Mouse (Mus musculus) liver, postnatal 0 days (tissue): Measurements from ENCODE around the gene Pias3. TPM values are rescaled to one million over a fixed set of nuclear protein-coding genes. Genes with fewer than 3 reads are reported as not detected.
"Not testable (repeated sequence)": the region's sequence is repeated elsewhere in the genome, so short reads cannot be mapped to it uniquely, and the experiment has no call there.

Experiments used
- ATAC-seq: fragments of 200-750 bp; cut with Nextera tagmentation; 2 replicates; pipeline ENCODE4 v1.8.0; 2017; ENCODE audit warnings: mild to moderate bottlenecking, moderate library complexity
- DNase-seq: peaks from one replicate; pipeline ENCODE4 v3.0.0-alpha.2; 2016
- H3K27ac ChIP-seq: fragments of 300-500 bp; sonication (generic); 2 replicates; pipeline ENCODE4 v1.5.1; 2014; ENCODE audit warnings: antibody characterized with exemption, moderate library complexity, mild to moderate bottlenecking, low read depth
- H3K27me3 ChIP-seq: fragments of 300-500 bp; sonication (generic); 2 replicates; pipeline ENCODE4 v1.6.1; 2014; ENCODE audit warnings: low read length, control low read depth, mixed read lengths; ENCODE audit not compliant: insufficient read depth
- H3K36me3 ChIP-seq: fragments of 300-500 bp; sonication (generic); replicated peaks from 2 replicates; pipeline ENCODE4 v1.6.1; 2014; ENCODE audit warnings: mild to moderate bottlenecking, control low read depth, low read length, moderate library complexity, mixed read lengths; ENCODE audit not compliant: insufficient read depth
- H3K4me1 ChIP-seq: fragments of 300-500 bp; sonication (generic); 2 replicates; pipeline ENCODE4 v1.6.1; 2014; ENCODE audit warnings: antibody characterized with exemption, mild to moderate bottlenecking, control low read depth; ENCODE audit not compliant: insufficient read depth
- H3K4me2 ChIP-seq: fragments of 300-500 bp; sonication (generic); 2 replicates; pipeline ENCODE4 v1.6.1; 2014; ENCODE audit warnings: low read depth, mild to moderate bottlenecking, low read length, moderate library complexity, mixed read lengths
- H3K4me3 ChIP-seq: fragments of 300-500 bp; sonication (generic); 2 replicates; pipeline ENCODE4 v1.5.1; 2014; ENCODE audit warnings: low read depth, low read length
- H3K9ac ChIP-seq: fragments of 300-500 bp; sonication (generic); replicated peaks from 2 replicates; pipeline ENCODE4 v1.6.1; 2014; ENCODE audit warnings: mild to moderate bottlenecking, moderate library complexity
- H3K9me3 ChIP-seq: fragments of 300-500 bp; sonication (generic); 2 replicates; pipeline ENCODE4 v1.6.1; 2016; ENCODE audit warnings: mild to moderate bottlenecking, control low read depth, low read length, mixed read lengths
- CTCF ChIP-seq: sonication (generic); IDR thresholded peaks from 2 replicates; pipeline ENCODE4 v1.5.1; 2016; ENCODE audit warnings: antibody characterized with exemption, low read depth
- EP300 ChIP-seq: IDR thresholded peaks from 2 replicates; pipeline ENCODE4 v1.6.1; 2016; ENCODE audit warnings: antibody characterized with exemption, low read depth, mild to moderate bottlenecking
- WGBS: fragments of 180-500 bp; shearing (Covaris S2); extraction: QIAGEN DNeasy Blood & Tissue Kit; methylation state at CpG from one replicate; pipeline ENCODE4 v1.1.7; 2014; ENCODE audit not compliant: insufficient replicate concordance; 5-methylcytosine and 5-hydroxymethylcytosine counted together
- polyA plus RNA-seq: library from polyadenylated mRNA; unstranded; fragments of >200 nt; fragmentation: Nextera tagmentation; extraction: Ambion mirVana; gene quantifications from 2 replicates; pipeline ENCODE4 v1.2.1, GENCODE M21; 2015

Pias3 gene
- polyA plus RNA-seq: 4.6 and 5.2 TPM in 2 replicates

DNA sequence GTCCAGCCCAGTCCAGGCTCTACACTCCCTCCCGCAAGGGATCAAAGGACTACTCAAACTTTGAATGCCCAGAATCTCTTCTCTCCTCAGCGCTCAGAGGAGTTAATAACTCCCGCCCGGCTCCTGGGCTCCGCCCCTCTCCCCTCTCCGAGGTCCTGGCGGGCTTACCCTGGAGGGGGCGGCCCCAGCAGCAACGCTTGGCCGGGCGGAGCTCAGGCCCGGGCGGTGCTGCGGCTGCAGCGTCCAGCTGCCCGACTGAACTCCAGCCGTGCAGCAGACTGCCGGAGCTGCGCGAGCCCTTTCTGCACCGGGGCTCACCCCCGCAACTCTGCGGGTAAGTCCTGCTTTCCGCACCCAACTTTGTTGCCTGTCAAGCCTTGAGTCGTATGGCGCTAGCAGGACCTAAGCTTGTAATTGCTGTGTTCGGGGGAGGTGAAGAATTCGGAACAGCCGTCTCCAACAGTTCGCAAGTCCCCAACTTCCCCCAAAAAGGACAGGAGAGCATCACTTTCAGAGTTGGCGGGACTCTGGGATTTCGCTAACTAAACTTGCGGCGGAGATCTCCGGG is at the start of gene Pias3:
Gene Pias3 (plus strand): TSS at position 187 of the 568 bp plus-strand sequence.
- Histone ChIP-seq H3K9ac (peak within 1 kb of the TSS; percentile 83), H3K4me3 (peak within 1 kb of the TSS; percentile 98), H3K36me3 (peaks cover 5% of the 10 kb centered on the region), H3K4me2 (peak within 1 kb of the TSS; percentile 96), H3K27me3 (no peaks in the 10 kb centered on the region), H3K27ac (peak within 1 kb of the TSS; percentile 86), H3K4me1 (peaks cover 12% of the 10 kb centered on the region), H3K9me3 (no peaks in the 10 kb centered on the region)
- peak; percentile 75 for ATAC-seq
- TF ChIP-seq CTCF (no peak), EP300 (no peak)
- peak; percentile 85 for DNase-seq
- under 1% methylated on average over 35 of the region's 35 CpGs for WGBS

DNA sequence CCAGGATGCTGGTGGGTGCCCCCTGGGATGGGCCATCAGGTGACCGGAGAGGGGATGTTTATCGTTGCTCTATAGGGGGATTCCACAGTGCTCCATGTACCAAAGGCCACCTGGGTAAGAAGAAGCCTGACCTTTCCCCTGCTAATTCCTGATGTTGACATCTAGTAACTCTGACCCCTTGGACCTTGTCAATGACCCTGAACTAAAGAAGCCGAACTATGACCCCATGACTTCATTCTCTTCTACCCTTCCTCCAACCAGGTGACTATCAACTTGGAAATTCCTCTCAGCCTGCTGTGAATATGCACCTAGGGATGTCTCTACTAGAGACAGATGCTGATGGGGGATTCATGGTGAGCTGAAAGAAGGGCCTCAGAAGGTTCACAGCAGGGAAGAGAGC is 48.8 kb upstream of the Pias3 start:
- Histone ChIP-seq H3K4me1 (peaks cover 3% of the 10 kb centered on the region; the same call in 1 of the 2 replicates), H3K4me2 (no peak overlapping the region), H3K36me3 (peaks cover 15% of the 10 kb centered on the region), H3K27ac (no peak overlapping the region), H3K27me3 (no peaks in the 10 kb centered on the region), H3K9me3 (no peaks in the 10 kb centered on the region), H3K4me3 (no peak overlapping the region), H3K9ac (no peak overlapping the region)
- WGBS: 74% methylated on average over 3 of the region's 3 CpGs
- DNase-seq: no peak
- TF ChIP-seq CTCF (no peak), EP300 (no peak)
- ATAC-seq: peak; percentile 85

DNA sequence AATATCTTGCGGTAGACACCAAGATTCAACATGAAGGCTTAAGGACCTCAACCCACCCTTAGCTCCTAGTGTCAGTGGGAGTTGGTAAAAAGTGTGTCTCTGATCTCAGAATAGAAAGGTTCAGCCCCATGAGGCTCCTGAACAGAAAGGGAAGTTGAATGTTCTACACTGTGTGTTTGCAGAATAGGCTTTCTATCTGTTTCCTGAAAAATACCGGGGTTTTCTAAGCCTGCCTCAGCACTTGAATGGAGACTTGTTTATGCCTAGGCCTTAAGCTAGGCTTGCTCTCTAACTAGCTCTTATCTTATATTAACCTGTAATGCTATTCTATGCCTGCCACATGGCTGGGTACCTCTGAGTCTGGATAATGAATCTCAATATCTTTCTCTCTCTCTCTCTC is 35.3 kb upstream of the Pias3 start:
- no peak overlapping the region for H3K4me3 ChIP-seq
- H3K36me3 ChIP-seq: no peaks in the 10 kb centered on the region
- no peak overlapping the region for H3K4me2 ChIP-seq
- TF ChIP-seq CTCF: no peak
- H3K27ac ChIP-seq: no peak overlapping the region
- H3K4me1 ChIP-seq: peaks cover 7% of the 10 kb centered on the region
- 55% methylated on average over 2 of the region's 2 CpGs for WGBS
- no peak for ATAC-seq
- H3K9ac ChIP-seq: no peak overlapping the region
- no peak for DNase-seq
- H3K9me3 ChIP-seq: no peaks in the 10 kb centered on the region
- H3K27me3 ChIP-seq: no peaks in the 10 kb centered on the region

DNA sequence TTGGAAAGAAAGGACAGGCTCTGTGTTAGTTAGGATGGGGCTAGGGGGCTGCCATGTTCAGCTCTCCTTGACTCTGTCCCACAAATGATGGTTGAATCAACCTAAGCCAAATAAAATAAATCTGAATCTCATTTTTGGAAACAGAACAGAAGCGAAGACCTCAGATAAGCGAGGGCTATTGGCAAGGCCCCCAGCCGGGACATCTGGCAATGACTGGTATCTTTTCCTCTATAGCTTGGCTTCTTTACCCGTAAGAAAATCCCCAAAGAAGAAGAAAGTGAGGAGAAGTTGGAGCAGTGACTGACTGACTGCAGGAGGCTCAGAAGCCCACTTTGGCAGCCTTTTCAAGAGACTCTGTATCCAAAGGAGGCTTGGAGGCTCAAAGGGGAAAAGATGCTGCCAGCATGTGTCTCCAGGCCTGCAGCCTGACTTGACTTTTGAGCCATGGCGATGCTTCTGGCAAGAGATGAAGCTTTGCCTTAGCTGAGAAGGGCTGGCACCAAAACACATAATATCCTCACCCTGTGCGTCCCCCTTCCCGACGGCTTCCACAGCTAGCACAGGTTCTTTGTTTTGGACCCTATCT is 33.4 kb upstream of the Pias3 start:
- no peak for ATAC-seq
- no peaks in the 10 kb centered on the region for H3K36me3 ChIP-seq
- DNase-seq: no peak
- no peak overlapping the region for H3K27ac ChIP-seq
- H3K4me3 ChIP-seq: no peak overlapping the region
- no peak overlapping the region for H3K9ac ChIP-seq
- H3K9me3 ChIP-seq: no peaks in the 10 kb centered on the region
- H3K27me3 ChIP-seq: no peaks in the 10 kb centered on the region
- H3K4me2 ChIP-seq: no peak overlapping the region
- peaks cover 7% of the 10 kb centered on the region for H3K4me1 ChIP-seq
- TF ChIP-seq EP300: no peak
- no peak for TF ChIP-seq CTCF
- WGBS: 68% methylated on average over 8 of the region's 8 CpGs

DNA sequence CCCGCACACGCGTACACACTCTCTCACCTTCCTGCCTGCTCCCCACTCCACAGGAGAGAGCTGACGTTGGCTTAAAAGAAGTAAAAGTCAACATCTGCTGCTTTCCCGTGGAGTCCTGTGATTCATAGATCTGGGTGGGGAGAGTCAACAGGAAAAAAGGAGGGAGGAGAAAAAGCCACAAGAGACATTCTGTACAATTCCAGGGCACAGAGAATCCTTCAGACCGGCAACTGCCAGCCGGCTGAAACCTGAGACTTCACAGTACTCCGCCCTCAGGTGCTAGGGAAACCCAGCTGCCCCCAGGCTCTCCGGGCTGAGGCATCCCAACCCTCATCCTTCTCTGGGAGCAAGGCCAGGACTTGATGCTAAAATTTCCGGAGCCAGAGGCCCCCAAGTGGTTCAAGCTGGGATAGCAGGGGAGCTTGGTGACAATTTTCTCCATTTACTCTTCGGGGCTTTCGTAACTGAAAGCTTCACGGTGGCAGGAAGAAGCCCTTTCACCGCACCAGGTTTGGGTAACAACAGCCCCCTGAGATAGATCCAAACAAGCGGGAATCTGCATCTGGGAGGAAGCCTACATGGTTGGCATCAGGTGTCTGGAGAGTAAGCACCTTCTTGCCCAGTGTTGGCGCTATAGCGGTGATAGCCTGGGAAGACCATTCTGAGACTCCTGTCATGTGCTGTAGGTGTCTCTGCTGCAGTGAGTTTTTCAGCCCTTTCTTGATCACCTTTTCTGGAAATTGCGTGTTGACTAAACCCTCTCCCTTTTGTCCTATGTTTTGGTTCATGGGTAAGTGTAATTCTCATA is 32.5 kb upstream of the Pias3 start:
- peaks cover 7% of the 10 kb centered on the region for H3K4me1 ChIP-seq
- TF ChIP-seq CTCF (peak; percentile 73), EP300 (no peak)
- H3K27me3 ChIP-seq: no peaks in the 10 kb centered on the region
- no peak overlapping the region for H3K4me3 ChIP-seq
- H3K4me2 ChIP-seq: peak overlapping the region; percentile 51
- no peaks in the 10 kb centered on the region for H3K9me3 ChIP-seq
- no peak overlapping the region; the same call in 1 of the 2 replicates for H3K9ac ChIP-seq
- 6% methylated on average over 15 of the region's 18 CpGs for WGBS
- no peak overlapping the region for H3K27ac ChIP-seq
- no peaks in the 10 kb centered on the region for H3K36me3 ChIP-seq
- ATAC-seq (peak; percentile 78), DNase-seq (peak; percentile 83)

DNA sequence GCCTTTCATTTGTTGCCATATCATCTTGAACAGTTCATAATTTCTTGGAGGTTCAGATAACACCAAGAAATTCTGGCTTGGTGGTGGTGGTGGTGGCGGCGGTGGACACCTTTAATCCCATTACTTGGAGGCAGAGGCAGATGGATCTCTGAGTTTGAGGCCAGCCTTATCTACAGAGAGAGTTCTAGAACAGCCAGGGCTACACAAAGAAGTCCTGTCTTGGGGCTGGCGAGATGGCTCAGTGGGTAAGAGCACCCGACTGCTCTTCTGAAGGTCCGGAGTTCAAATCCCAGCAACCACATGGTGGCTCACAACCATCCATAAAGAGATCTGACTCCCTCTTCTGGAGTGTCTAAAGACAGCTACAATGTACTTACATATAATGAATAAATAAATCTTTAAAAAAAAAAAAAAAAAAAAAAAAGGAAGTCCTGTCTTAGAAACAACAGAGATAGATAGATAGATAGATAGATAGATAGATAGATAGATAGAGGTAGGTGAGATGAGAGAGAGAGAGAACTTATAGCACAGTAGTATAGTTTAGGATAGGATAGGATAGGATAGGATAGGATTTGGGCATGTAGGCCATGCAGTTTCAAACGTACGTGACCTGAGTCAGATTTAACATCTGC is 30.3 kb upstream of the Pias3 start:
- not testable (repeated sequence) for H3K4me3 ChIP-seq, ATAC-seq, H3K4me2 ChIP-seq, H3K9ac ChIP-seq, H3K36me3 ChIP-seq, H3K27ac ChIP-seq, DNase-seq, H3K9me3 ChIP-seq
- WGBS: 82% methylated on average over 7 of the region's 7 CpGs
- H3K27me3 ChIP-seq: peaks cover 11% of the 10 kb centered on the region; the same call in 1 of the 2 replicates
- peaks cover 12% of the 10 kb centered on the region for H3K4me1 ChIP-seq
